17 mouse cellular contexts compared by ENCODE assay signal in the genomic region with DNA sequence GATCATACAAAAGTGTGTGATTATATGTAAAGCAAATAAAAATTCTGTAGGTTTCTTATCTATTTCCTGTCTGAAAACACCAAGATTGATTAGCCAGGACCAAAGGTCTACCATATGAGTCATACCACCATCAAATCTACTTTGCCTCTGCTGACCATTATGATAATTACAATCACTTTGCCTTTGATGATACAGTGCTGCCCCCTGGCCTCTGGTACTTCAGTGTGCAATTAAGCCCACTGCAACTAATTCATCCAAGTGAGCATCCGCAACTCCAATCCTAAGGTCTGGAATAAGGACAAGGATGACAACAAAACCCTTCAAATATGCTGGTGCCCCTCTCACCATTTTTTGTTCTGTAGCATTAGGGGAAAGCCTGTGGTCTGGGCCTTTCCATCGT. TPM values are rescaled to one million over a fixed set of nuclear protein-coding genes. Genes with fewer than 3 reads are reported as not detected.
DNase-seq lines count a peak whose midpoint lies in the region; ATAC-seq and TF ChIP-seq lines count a peak whose summit lies in the region.
"Had no signal": no experiment of that assay in that cellular context is flagged by ENCODE, and none has a peak within 500 bp of the region (broad histone marks: within the 10 kb centered on the region; RNA-seq: fewer than 3 reads in every experiment).

No protein-coding gene starts in this region.

- no peak for ATAC-seq in heart, postnatal 0 days (ENCODE audit: insufficient read depth, low read depth)
- ATAC-seq in lung, postnatal 0 days: no peak
- ATAC-seq in stomach, postnatal 0 days (ENCODE audit: low FRiP score, low TSS enrichment): no peak

- no peaks in the 10 kb centered on the region for H3K9me3 ChIP-seq in heart, postnatal 0 days (replicated peaks; ENCODE audit: control insufficient read depth, low read length)
- no peaks in the 10 kb centered on the region for H3K9me3 ChIP-seq in lung, postnatal 0 days (ENCODE audit: low read length)
- no peaks in the 10 kb centered on the region for H3K9me3 ChIP-seq in stomach, postnatal 0 days (ENCODE audit: control insufficient read depth, low read length)
- H3K9me3 ChIP-seq: heart, embryonic 10.5 days; kidney, embryonic 15.5 days; neural tube, embryonic 15.5 days had no signal

- no peaks in the 10 kb centered on the region for H3K36me3 ChIP-seq in heart, postnatal 0 days (replicated peaks; ENCODE audit: control insufficient read depth, insufficient read depth, low read length)
- no peaks in the 10 kb centered on the region for H3K36me3 ChIP-seq in lung, postnatal 0 days (ENCODE audit: insufficient read depth, low read length)
- H3K36me3 ChIP-seq in stomach, postnatal 0 days (ENCODE audit: control insufficient read depth, insufficient read depth, low read length): no peaks in the 10 kb centered on the region
- H3K36me3 ChIP-seq: heart, embryonic 10.5 days; kidney, embryonic 15.5 days; neural tube, embryonic 15.5 days had no signal

- H3K4me3 ChIP-seq in heart, postnatal 0 days (ENCODE audit: low read depth, low read length): no peak overlapping the region
- H3K4me3 ChIP-seq in lung, postnatal 0 days (ENCODE audit: low read depth, low read length): no peak overlapping the region
- no peak overlapping the region for H3K4me3 ChIP-seq in stomach, postnatal 0 days (ENCODE audit: low read depth, low read length)
- H3K4me3 ChIP-seq: heart, embryonic 10.5 days; kidney, embryonic 15.5 days; neural tube, embryonic 15.5 days had no signal

- H3K27me3 ChIP-seq in heart, postnatal 0 days (ENCODE audit: control insufficient read depth, insufficient read depth, low read length): no peaks in the 10 kb centered on the region
- no peaks in the 10 kb centered on the region for H3K27me3 ChIP-seq in lung, postnatal 0 days (replicated peaks; ENCODE audit: insufficient read depth, low read length)
- H3K27me3 ChIP-seq in stomach, postnatal 0 days (ENCODE audit: control insufficient read depth, insufficient read depth, low read length): no peaks in the 10 kb centered on the region
- H3K27me3 ChIP-seq: kidney, embryonic 15.5 days; neural tube, embryonic 15.5 days had no signal

- peak; percentile 17; the same call in 1 of the 2 replicates for TF ChIP-seq CTCF in heart, postnatal 0 days (IDR thresholded peaks at IDR 0.05; ENCODE audit: low read depth)
- TF ChIP-seq CTCF in lung, postnatal 0 days (IDR thresholded peaks at IDR 0.05): 0 out of 2 replicates have a peak, but pooled peaks have one; percentile 18
- TF ChIP-seq CTCF in stomach, postnatal 0 days (IDR thresholded peaks at IDR 0.05; ENCODE audit: low read depth): peak; percentile 55

- WGBS in heart, postnatal 0 days: 77% methylated on average over 2 of the region's 2 CpGs
- WGBS in lung, postnatal 0 days: 69% methylated on average over 2 of the region's 2 CpGs
- 68% methylated on average over 2 of the region's 2 CpGs for WGBS in stomach, postnatal 0 days

- DNase-seq in adrenal gland, adult 8-10 months: peak; percentile 3
- no peak for DNase-seq in adrenal gland, postnatal 25 days
- DNase-seq in heart, postnatal 0 days (ENCODE audit: low spot score): no peak
- no peak for DNase-seq in heart, adult 11 months
- DNase-seq in lung, postnatal 0 days (ENCODE audit: low spot score): no peak
- no peak for DNase-seq in lung, postnatal 14 days
- no peak for DNase-seq in stomach, postnatal 0 days (ENCODE audit: low spot score)
- no peak for DNase-seq in yolk sac, embryonic 10.5 days (ENCODE audit: low spot score)
- DNase-seq: cerebellum, adult 2 months; heart, postnatal 36 days; lung, adult 18-20 months; retina, postnatal 1 day; thymus, adult 2 months had no signal

- no peak overlapping the region for H3K4me2 ChIP-seq in heart, postnatal 0 days (ENCODE audit: low read depth, low read length)
- no peak overlapping the region for H3K4me2 ChIP-seq in lung, postnatal 0 days (replicated peaks; ENCODE audit: low read depth, low read length)
- no peak overlapping the region for H3K4me2 ChIP-seq in stomach, postnatal 0 days (replicated peaks; ENCODE audit: low read depth)
- H3K4me2 ChIP-seq: kidney, embryonic 15.5 days; neural tube, embryonic 15.5 days had no signal

- H3K27ac ChIP-seq in heart, postnatal 0 days (ENCODE audit: low read depth): no peak overlapping the region
- no peak overlapping the region for H3K27ac ChIP-seq in lung, postnatal 0 days (ENCODE audit: low read length)
- H3K27ac ChIP-seq in stomach, postnatal 0 days (replicated peaks): no peak overlapping the region
- H3K27ac ChIP-seq: heart, embryonic 10.5 days; kidney, embryonic 15.5 days; neural tube, embryonic 15.5 days had no signal

- H3K4me1 ChIP-seq in heart, postnatal 0 days (ENCODE audit: control insufficient read depth, insufficient read depth): no peaks in the 10 kb centered on the region
- H3K4me1 ChIP-seq in lung, postnatal 0 days (ENCODE audit: insufficient read depth, low read depth, low read length): no peaks in the 10 kb centered on the region
- H3K4me1 ChIP-seq in stomach, postnatal 0 days (replicated peaks; ENCODE audit: control insufficient read depth, insufficient read depth): no peaks in the 10 kb centered on the region
- H3K4me1 ChIP-seq: heart, embryonic 10.5 days; kidney, embryonic 15.5 days; neural tube, embryonic 15.5 days had no signal

- H3K9ac ChIP-seq in heart, postnatal 0 days (replicated peaks; ENCODE audit: low read depth, low read length): no peak overlapping the region
- no peak overlapping the region for H3K9ac ChIP-seq in lung, postnatal 0 days (replicated peaks; ENCODE audit: low read depth)
- no peak overlapping the region for H3K9ac ChIP-seq in stomach, postnatal 0 days (ENCODE audit: low read length)
- H3K9ac ChIP-seq: kidney, embryonic 15.5 days; neural tube, embryonic 15.5 days had no signal

- no peak for TF ChIP-seq EP300 in heart, postnatal 0 days (IDR thresholded peaks at IDR 0.05; ENCODE audit: low read depth)
- no peak for TF ChIP-seq EP300 in lung, postnatal 0 days (IDR thresholded peaks at IDR 0.05)
- no peak for TF ChIP-seq EP300 in stomach, postnatal 0 days (optimal IDR thresholded peaks at IDR 0.05)

RNA-seq across cellular contexts. Expression of gene Ptx3, which starts 40.1 kb away (rescaled TPM):
- total RNA-seq in adrenal gland, adult 8-10 months (2022): under 1 TPM in 2 of 4 experiments, not detected in 2; 0.18 to 0.59 TPM
- total RNA-seq in adrenal gland, postnatal 25 days (2021): not detected in 2 replicates
- 0.46 and 2.0 TPM in 2 replicates for total RNA-seq in heart, postnatal 0 days (2014; rRNA removed; ENCODE audit: low replicate concordance)
- polyA plus RNA-seq in heart, postnatal 0 days (2015; fragmentation: Nextera tagmentation; extraction: Ambion mirVana): 2.8 and 3.1 TPM in 2 replicates
- 5.4 and 6.3 TPM in 2 replicates for polyA plus RNA-seq in lung, postnatal 0 days (2015; fragmentation: Nextera tagmentation; extraction: Ambion mirVana)
- polyA plus RNA-seq in stomach, postnatal 0 days (2015; fragmentation: Nextera tagmentation; extraction: Ambion mirVana): 1.7 and 2.5 TPM in 2 replicates
- total RNA-seq: megakaryocyte, adult 5-6 weeks had no signal
